Mouse (Mus musculus) lung, adult 2 months (tissue): Measurements from ENCODE around the gene 2510039O18Rik.

Source experiments
- CTCF ChIP-seq: fragments of 200-500 bp; IDR thresholded peaks from 2 replicates; pipeline ENCODE4 v1.5.1; 2011; ENCODE audit warnings: mild to moderate bottlenecking, low read length, control low read depth; ENCODE audit not compliant: insufficient read depth
- POLR2A ChIP-seq: fragments of 200-500 bp; IDR thresholded peaks from 2 replicates; pipeline ENCODE4 v1.6.1; 2011; ENCODE audit warnings: low read depth, mild to moderate bottlenecking, control low read depth, low read length, borderline replicate concordance; ENCODE audit errors: extremely low read depth

DNA sequence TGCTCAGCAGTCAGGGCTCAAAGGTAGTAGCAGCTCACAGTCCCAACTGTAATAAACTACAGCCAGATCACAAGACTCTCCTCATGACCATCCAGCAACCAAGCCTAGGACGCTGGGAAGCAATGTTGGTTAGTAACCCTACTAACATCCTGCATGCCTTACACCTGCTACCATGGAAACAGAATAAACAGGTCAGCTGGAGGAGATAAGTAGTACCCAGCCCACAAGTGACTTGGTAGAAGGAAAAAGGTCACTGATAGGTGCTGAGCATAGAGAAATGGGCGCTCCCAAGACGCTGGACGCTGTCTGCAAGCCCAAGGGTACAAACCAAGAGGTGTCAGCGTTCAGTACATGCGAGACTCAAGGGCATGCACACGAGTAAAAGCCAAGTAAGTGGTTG, 40.2 kb upstream of the 2510039O18Rik start:
- TF ChIP-seq CTCF = no peak
- no peak for TF ChIP-seq POLR2A
